Mouse (Mus musculus): ENCODE measurements around the gene Nampt.
"Not testable (repeated sequence)": the region's sequence is repeated elsewhere in the genome, so short reads cannot be mapped to it uniquely, and the experiment has no call there.

Gene Nampt

GRCm38 (mm10) chr12:32841442-32841900 is 22.1 kb downstream of the Nampt start:
- no peak for DNase-seq (ENCODE audit: low spot score in 2 of 2)

DNA sequence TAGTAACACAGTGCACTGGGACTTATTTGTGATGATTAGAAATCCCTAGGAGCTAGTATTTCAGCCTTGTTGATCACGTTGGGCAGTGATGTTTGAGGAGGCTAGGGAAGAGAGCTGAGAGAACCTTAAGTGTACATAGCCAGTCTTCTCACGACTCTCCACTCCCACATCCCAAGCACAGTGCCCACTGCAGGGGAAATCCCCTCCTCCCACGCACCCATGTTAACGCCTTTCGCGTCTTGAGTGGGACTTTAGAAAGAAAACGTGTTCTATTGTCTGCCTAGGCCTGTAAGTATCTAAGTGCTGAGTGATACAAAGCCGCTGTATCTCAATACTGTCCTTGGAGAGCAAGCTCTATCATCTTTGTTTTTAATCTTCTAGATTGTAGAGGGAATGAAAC is 27.0 kb downstream of the Nampt start:
- DNase-seq (ENCODE audit: low spot score in 2 of 2): no peak

GRCm38 (mm10) chr12:32853757-32854156 is 34.4 kb downstream of the Nampt start:
- no peak for DNase-seq (ENCODE audit: low spot score in 2 of 2)

- no peak for DNase-seq (ENCODE audit: low spot score in 2 of 2)
Observed at GRCm38 (mm10) chr12:32854866-32855265, 35.5 kb downstream of the Nampt start.

DNA sequence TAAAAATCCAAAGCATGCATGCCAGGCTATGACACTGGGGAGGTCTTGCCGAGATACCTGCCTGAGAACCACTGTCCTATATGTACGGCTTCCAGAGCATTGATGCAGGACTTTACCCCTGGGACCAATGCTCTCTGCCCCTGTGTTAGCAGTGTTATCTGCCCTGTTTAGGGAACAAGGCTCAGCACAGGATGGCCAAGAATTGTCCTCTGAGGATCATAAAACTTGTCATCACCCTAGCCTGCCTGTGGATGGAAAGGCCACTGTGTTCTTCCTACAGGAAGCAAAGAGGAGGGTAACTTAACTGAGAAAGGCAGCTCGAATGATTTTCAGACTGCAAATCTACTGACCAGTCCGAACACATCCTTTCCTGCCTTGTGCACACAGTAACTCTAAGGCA is 36.1 kb downstream of the Nampt start:
- no peak for DNase-seq (ENCODE audit: low spot score in 2 of 2)

DNA sequence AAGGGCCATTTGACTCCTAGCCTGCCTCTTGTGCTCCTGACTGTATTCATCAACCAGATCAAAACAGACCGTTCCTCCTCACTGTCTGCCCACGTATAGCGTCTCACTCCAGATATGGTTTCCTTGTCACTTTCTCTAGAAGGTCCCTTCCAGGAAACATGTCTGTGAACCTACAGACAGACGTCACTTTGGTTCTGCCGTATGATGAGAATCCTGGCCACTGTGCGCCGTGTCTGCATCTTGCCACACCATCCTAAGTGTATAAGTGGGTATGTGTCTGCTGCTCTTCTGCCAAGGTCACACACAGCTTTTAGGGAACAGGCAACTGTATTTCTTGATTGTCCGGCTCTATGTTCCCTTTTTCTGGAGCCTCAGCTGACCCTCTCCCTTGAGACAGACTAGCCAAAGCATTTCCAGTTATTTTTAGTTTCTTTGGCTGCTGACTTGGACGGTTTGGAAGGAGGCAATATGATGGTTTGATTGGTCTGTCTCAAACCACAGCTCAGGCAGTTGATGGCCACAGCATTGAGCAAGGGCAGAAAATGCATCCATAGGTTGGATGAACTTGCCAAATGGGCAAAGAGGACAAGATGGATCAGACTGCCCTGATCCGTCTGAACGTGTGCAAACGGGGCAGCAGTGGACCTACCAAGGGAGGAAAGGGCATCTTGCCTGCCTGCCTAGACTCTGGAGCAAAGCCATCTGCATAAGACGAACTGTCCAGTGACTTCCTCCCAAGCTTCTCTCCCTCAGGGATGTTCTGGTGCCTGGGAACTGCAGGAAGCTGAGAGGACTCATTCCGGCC is 37.6 kb downstream of the Nampt start:
- DNase-seq (ENCODE audit: low spot score in 2 of 2): no peak

- DNase-seq (ENCODE audit: low spot score in 2 of 2): no peak
Observed at GRCm38 (mm10) chr12:32858444-32858843, 39.1 kb downstream of the Nampt start.

- no peak for DNase-seq (ENCODE audit: low spot score in 2 of 2)
Observed at GRCm38 (mm10) chr12:32860820-32861219, 41.5 kb downstream of the Nampt start.

GRCm38 (mm10) chr12:32870815-32871214 is 51.5 kb downstream of the Nampt start:
- DNase-seq (ENCODE audit: low spot score in 2 of 2): no peak

DNA sequence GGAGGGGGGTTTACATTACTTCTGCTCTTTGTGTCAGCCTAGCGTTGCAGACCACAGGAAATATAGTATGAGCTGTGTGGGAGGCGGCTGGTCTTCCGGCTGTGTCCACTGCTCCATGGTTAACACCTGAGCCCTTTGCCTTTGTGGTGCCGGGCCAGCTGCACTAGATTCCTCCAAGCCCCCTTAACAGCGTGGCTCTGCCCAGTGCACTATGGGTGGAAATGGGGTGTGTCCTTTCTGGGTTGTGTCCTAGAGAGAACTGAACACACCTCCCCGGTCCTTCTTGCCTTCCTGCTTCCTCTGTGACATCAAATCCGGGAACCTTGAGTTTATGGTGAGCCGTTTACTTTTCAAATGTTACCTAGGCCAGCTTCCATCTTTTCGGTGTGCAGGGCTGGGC is 58.2 kb downstream of the Nampt start:
- DNase-seq (ENCODE audit: low spot score in 2 of 2): no peak

- no peak for DNase-seq (ENCODE audit: low spot score in 2 of 2)
Observed at GRCm38 (mm10) chr12:32877964-32878571, 58.7 kb downstream of the Nampt start.

GRCm38 (mm10) chr12:32879371-32879770 is 60.0 kb downstream of the Nampt start:
- no peak for DNase-seq (ENCODE audit: low spot score in 2 of 2)

- no peak for DNase-seq (ENCODE audit: low spot score in 2 of 2)
Observed at GRCm38 (mm10) chr12:32884356-32884755, 65.0 kb downstream of the Nampt start.

GRCm38 (mm10) chr12:32885041-32885440 is 65.7 kb downstream of the Nampt start:
- no peak for DNase-seq (ENCODE audit: low spot score in 2 of 2)

DNA sequence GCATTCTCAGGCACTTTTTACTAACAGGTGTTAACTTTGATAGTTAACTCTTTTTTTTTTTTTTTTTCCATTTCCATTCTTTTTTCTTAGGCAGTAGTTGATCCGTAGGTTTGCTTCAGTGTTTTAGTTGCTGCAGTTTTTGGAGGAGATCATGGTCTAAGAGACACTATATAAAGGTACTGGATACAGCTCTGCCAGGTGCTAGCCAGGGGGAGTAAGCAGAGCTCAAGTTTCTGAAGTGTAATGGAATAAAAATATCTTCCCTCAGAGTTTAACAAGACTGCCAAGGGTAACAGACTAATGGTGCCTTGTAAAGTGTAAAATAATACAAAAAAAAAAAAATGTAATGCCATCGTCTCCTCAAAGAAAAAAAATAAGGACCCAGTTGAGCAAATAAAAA is 67.0 kb downstream of the Nampt start:
- no peak for DNase-seq (ENCODE audit: low spot score in 2 of 2)

DNA sequence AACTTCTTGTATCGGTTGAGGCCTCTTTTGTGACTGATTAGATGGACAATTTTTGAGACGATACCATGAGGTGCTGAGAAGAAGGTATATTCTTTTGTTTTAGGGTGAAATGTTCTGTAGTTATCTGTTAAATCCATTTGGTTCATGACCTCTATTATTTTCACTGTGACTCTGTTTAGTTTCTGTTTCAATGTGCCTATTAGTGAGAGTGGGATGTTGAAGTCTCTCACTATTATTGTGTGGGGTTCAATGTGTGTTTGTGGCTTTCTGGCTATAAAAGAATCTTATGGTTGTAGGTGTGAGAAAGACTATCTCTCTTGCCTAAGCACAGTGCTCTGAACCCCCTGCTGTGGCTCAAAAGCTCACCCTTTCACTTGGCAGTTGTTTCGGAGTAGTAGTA is 68.9 kb downstream of the Nampt start:
- DNase-seq (ENCODE audit: low spot score in 2 of 2): no peak

GRCm38 (mm10) chr12:32889846-32890245 is 70.5 kb downstream of the Nampt start:
- DNase-seq (ENCODE audit: low spot score in 2 of 2): no peak

GRCm38 (mm10) chr12:32890455-32890854 is 71.1 kb downstream of the Nampt start:
- no peak for DNase-seq (ENCODE audit: low spot score in 2 of 2)

GRCm38 (mm10) chr12:32891271-32891670 is 71.9 kb downstream of the Nampt start:
- not testable (repeated sequence) for DNase-seq (ENCODE audit: low spot score in 2 of 2)

DNA sequence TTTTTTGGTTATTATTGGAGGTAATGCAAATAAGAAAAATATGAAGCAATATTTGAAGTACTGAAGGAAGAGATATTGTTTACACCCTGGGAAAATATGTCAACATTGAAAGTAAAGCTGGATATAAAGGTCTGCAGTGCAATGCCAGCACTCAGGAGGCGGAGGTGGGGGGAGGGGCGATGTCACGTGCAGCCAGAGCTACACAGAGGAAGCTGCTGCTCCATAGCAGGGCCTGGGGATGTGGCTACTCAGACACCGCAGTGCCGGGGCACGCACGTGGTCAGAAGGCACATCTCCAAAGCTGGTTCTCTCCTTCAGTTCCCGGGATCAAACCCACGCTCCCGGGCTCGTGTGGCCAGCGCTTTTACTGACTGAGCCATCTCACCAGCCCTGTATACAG is 73.9 kb downstream of the Nampt start:
- no peak for DNase-seq (ENCODE audit: low spot score in 2 of 2)

GRCm38 (mm10) chr12:32895806-32896205 is 76.5 kb downstream of the Nampt start:
- DNase-seq (ENCODE audit: low spot score in 2 of 2): no peak

GRCm38 (mm10) chr12:32896496-32896895 is 77.2 kb downstream of the Nampt start:
- DNase-seq (ENCODE audit: low spot score in 2 of 2): no peak
